Mouse (Mus musculus): ENCODE data around the gene D630039A03Rik. TPM values are rescaled to one million over a fixed set of nuclear protein-coding genes. Genes with fewer than 3 reads are reported as not detected.

Gene D630039A03Rik
- polyA plus RNA-seq, 1 experiment from 2014 or later: 1.7 TPM

DNA sequence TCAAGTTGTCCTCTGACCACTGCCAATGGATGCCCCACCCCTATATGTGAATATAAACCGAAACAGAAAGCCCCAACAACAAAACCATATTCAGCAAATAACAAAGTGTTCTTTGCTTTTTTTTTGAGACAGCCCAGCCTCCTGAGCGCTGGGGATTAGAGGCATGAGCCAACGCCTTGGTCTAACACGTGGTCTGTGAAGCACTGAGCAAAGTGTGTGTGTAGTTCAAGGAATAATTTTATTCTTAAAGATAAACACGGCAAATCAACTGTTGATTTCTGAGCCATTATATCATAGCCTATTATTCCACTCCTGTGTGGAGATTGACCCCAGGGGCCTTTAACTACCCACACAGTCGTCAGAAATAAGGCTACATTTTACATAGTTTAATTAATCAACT lies 38.5 kb upstream of the D630039A03Rik start:
- H3K27me3 ChIP-seq (ENCODE audit: insufficient read depth, low read length): 0 out of 2 replicates have a peak, but pooled peaks cover 5% of the 10 kb centered on the region
- peak overlapping the region; percentile 87 for H3K4me3 ChIP-seq (ENCODE audit: low read length)
- peaks cover 3% of the 10 kb centered on the region; the same call in 1 of the 2 replicates for H3K9me3 ChIP-seq (ENCODE audit: low read length)
- H3K4me2 ChIP-seq (replicated peaks; ENCODE audit: low read depth, low read length): peak overlapping the region; percentile 71
- H3K27ac ChIP-seq (ENCODE audit: low read length): no peak overlapping the region
- ATAC-seq (ENCODE audit: low FRiP score, low TSS enrichment): no peak
- peaks cover 28% of the 10 kb centered on the region for H3K36me3 ChIP-seq (ENCODE audit: insufficient read depth, low read length)
- 73% methylated on average over 6 of the region's 6 CpGs for WGBS
- no peak overlapping the region; the same call in 1 of the 2 replicates for H3K9ac ChIP-seq (replicated peaks; ENCODE audit: low read length)
- H3K4me1 ChIP-seq (ENCODE audit: insufficient read depth, low read length): peaks cover 33% of the 10 kb centered on the region

DNA sequence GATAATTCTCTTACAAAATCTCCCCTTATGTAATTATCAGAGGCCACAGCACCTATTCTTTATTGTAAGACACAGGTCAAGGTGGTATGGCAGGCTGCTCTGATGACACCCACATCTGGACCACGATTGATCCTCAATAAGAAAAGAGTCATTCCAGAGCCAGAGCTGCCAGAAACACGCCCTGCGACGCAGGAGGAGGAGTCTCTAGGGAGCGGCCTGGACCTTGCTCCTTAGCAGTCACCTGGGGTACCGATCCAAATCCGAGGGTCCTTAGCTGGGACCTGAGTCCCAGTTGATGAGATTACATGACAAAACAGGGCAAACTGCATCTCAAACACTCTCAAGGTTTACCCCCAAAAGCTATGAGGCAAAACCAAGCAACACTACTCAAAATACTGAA lies 37.7 kb upstream of the D630039A03Rik start:
- no peak for ATAC-seq (ENCODE audit: low FRiP score, low TSS enrichment)
- Histone ChIP-seq H3K36me3 (ENCODE audit: insufficient read depth, low read length) (peaks cover 36% of the 10 kb centered on the region), H3K27me3 (ENCODE audit: insufficient read depth, low read length) (0 out of 2 replicates have a peak, but pooled peaks cover 2% of the 10 kb centered on the region), H3K27ac (ENCODE audit: low read length) (no peak overlapping the region), H3K4me2 (replicated peaks; ENCODE audit: low read depth, low read length) (peak overlapping the region; percentile 71; the same call in 1 of the 2 replicates), H3K9ac (replicated peaks; ENCODE audit: low read length) (no peak overlapping the region), H3K4me1 (ENCODE audit: insufficient read depth, low read length) (peaks cover 33% of the 10 kb centered on the region), H3K9me3 (ENCODE audit: low read length) (peaks cover 3% of the 10 kb centered on the region; the same call in 1 of the 2 replicates), H3K4me3 (ENCODE audit: low read length) (no peak overlapping the region)
- 76% methylated on average over 7 of the region's 7 CpGs for WGBS

DNA sequence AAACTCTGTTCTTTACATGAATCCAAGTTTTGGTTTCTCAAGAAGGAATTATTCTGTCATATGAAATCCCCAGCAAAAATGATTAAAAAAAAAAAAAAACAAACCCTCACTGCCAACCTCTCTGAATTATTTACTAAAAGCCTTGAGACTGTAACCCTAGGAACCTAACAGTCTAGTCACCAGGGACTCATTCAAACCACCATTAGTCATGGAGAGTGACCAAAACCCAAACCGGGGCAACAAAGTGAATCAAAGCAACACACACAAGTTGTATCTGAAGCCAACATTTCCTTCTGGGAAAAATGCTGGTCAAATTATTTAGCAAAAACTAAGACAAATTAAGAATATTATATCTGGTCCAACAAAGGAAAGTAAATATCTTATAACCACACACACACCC lies 36.8 kb upstream of the D630039A03Rik start:
- no peaks in the 10 kb centered on the region for H3K27me3 ChIP-seq (ENCODE audit: insufficient read depth, low read length)
- WGBS: 65% methylated on average over 1 of the region's 1 CpGs
- H3K9ac ChIP-seq (replicated peaks; ENCODE audit: low read length): no peak overlapping the region
- ATAC-seq (ENCODE audit: low FRiP score, low TSS enrichment): no peak
- peaks cover 3% of the 10 kb centered on the region; the same call in 1 of the 2 replicates for H3K9me3 ChIP-seq (ENCODE audit: low read length)
- H3K4me2 ChIP-seq (replicated peaks; ENCODE audit: low read depth, low read length): no peak overlapping the region
- H3K4me1 ChIP-seq (ENCODE audit: insufficient read depth, low read length): peaks cover 32% of the 10 kb centered on the region
- no peak overlapping the region for H3K4me3 ChIP-seq (ENCODE audit: low read length)
- peaks cover 43% of the 10 kb centered on the region for H3K36me3 ChIP-seq (ENCODE audit: insufficient read depth, low read length)
- no peak overlapping the region for H3K27ac ChIP-seq (ENCODE audit: low read length)

DNA sequence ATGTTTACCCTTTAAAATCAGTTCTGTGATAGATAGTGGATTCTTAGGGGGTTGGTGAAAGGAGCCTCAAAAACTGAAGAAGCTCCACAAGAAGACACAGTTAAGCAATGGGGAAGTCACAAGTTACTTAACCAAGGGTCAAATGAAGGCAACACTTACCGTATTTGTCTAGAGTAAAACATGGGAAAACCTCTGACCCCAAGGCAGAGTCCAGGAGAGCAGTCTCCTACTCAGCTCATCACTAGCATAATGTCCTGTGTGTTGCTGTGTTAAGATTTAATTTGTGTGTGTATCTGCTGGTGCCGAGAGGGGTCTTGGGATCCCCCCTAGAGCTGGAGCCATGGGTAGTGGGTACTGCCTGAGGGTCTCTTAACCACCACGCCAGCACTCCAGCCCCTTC lies 36.3 kb upstream of the D630039A03Rik start:
- Histone ChIP-seq H3K4me1 (ENCODE audit: insufficient read depth, low read length) (peaks cover 32% of the 10 kb centered on the region), H3K9ac (replicated peaks; ENCODE audit: low read length) (no peak overlapping the region), H3K4me2 (replicated peaks; ENCODE audit: low read depth, low read length) (no peak overlapping the region), H3K9me3 (ENCODE audit: low read length) (peaks cover 3% of the 10 kb centered on the region; the same call in 1 of the 2 replicates), H3K27ac (ENCODE audit: low read length) (no peak overlapping the region), H3K4me3 (ENCODE audit: low read length) (no peak overlapping the region), H3K36me3 (ENCODE audit: insufficient read depth, low read length) (peaks cover 48% of the 10 kb centered on the region), H3K27me3 (ENCODE audit: insufficient read depth, low read length) (no peaks in the 10 kb centered on the region)
- 89% methylated on average over 3 of the region's 3 CpGs for WGBS
- no peak for ATAC-seq (ENCODE audit: low FRiP score, low TSS enrichment)

DNA sequence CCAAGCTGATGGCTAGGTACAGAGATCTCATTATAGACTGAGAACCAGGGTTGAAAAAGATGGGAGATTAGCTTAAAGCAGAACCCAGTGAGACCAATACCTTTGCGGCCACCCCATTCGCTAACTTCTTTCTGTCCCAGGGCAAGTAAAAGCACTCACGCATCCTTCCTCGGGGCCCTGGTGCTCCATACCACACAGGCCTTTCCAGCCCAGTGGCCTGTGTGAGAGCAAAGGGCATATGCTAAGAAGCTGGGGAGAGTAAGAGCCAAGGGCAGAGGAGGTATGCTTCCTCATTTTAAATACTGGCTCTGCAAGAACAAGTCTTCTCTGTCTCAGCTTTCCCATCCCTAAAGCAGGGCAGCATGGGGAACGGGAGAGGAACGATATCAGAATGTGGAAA lies 33.8 kb upstream of the D630039A03Rik start:
- ATAC-seq (ENCODE audit: low FRiP score, low TSS enrichment): peak; percentile 62; the same call in 1 of the 2 replicates
- peaks cover 60% of the 10 kb centered on the region for H3K36me3 ChIP-seq (ENCODE audit: insufficient read depth, low read length)
- peaks cover 22% of the 10 kb centered on the region for H3K4me1 ChIP-seq (ENCODE audit: insufficient read depth, low read length)
- no peaks in the 10 kb centered on the region for H3K27me3 ChIP-seq (ENCODE audit: insufficient read depth, low read length)
- H3K9ac ChIP-seq (replicated peaks; ENCODE audit: low read length): no peak overlapping the region
- no peak overlapping the region for H3K4me3 ChIP-seq (ENCODE audit: low read length)
- 79% methylated on average over 6 of the region's 6 CpGs for WGBS
- H3K27ac ChIP-seq (ENCODE audit: low read length): no peak overlapping the region
- H3K4me2 ChIP-seq (replicated peaks; ENCODE audit: low read depth, low read length): no peak overlapping the region
- H3K9me3 ChIP-seq (ENCODE audit: low read length): peaks cover 3% of the 10 kb centered on the region; the same call in 1 of the 2 replicates

DNA sequence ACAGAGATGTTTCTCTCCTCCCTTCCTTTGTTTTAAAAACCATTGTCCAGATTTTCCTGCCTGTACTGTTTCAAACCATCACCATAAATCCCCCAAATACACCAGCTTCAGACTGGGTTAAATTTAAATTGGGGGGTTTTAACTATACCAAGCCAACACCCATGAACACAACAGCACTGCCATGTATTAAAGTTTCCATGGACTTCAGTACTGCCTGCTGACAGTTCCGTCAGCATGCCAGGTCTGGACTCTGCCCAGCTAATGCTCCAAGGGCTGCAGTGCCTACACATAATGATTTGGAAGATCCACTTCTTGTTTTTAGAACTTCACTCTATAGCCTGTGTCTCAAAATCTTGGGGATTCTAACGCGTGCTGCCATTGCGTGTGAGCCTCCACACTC lies 31.4 kb upstream of the D630039A03Rik start:
- Histone ChIP-seq H3K9ac (replicated peaks; ENCODE audit: low read length) (no peak overlapping the region), H3K4me3 (ENCODE audit: low read length) (no peak overlapping the region), H3K27me3 (ENCODE audit: insufficient read depth, low read length) (no peaks in the 10 kb centered on the region), H3K4me1 (ENCODE audit: insufficient read depth, low read length) (peaks cover 8% of the 10 kb centered on the region; the same call in 1 of the 2 replicates), H3K27ac (ENCODE audit: low read length) (peak overlapping the region; percentile 36; the same call in 1 of the 2 replicates), H3K36me3 (ENCODE audit: insufficient read depth, low read length) (peaks cover 74% of the 10 kb centered on the region), H3K4me2 (replicated peaks; ENCODE audit: low read depth, low read length) (no peak overlapping the region), H3K9me3 (ENCODE audit: low read length) (peaks cover 3% of the 10 kb centered on the region; the same call in 1 of the 2 replicates)
- ATAC-seq (ENCODE audit: low FRiP score, low TSS enrichment): 0 out of 2 replicates have a peak, but pooled peaks have one; percentile 32
- 97% methylated on average over 4 of the region's 4 CpGs for WGBS

DNA sequence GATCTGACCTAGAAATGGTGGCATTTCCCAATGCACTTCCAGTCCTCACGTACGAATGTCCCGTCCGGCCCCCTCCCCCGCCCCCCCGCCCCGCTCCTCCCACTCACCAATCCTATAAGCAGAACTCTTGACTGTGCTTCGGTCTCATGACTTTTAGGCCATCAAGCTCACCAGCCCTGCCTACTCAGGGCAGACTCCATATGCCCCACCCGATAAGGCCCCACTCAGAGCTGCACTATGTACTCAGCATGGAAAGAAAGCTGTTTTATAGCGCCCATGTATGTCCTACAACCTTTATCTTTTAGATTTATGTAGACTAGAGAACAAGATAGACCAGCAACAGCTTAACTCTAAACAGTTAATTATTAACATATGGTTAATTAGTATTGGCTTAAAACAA lies 30.9 kb upstream of the D630039A03Rik start:
- ATAC-seq (ENCODE audit: low FRiP score, low TSS enrichment): 0 out of 2 replicates have a peak, but pooled peaks have one; percentile 43
- Histone ChIP-seq H3K4me1 (ENCODE audit: insufficient read depth, low read length) (peaks cover 8% of the 10 kb centered on the region; the same call in 1 of the 2 replicates), H3K27ac (ENCODE audit: low read length) (no peak overlapping the region), H3K27me3 (ENCODE audit: insufficient read depth, low read length) (no peaks in the 10 kb centered on the region), H3K4me2 (replicated peaks; ENCODE audit: low read depth, low read length) (no peak overlapping the region), H3K36me3 (ENCODE audit: insufficient read depth, low read length) (peaks cover 70% of the 10 kb centered on the region), H3K9ac (replicated peaks; ENCODE audit: low read length) (no peak overlapping the region), H3K9me3 (ENCODE audit: low read length) (peaks cover 3% of the 10 kb centered on the region; the same call in 1 of the 2 replicates), H3K4me3 (ENCODE audit: low read length) (no peak overlapping the region)
- WGBS: 59% methylated on average over 10 of the region's 10 CpGs

DNA sequence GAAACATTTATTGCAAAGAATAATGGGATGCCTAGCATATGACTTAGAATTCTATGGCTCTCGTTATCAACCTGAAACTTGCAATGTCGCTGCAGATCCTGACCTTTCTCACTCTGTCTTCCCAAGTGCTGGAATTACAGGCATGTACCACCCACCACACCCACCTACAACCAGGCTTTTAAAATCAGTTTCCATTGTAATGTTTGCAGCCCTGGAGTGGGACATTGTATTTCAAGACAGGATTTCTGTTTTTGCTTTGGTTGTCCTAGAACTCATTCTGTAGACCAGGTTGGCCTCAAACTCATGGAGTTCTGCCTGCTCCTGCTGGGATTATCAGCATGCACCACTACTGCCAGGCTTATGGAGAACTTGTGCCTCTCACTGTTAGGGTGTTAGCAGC lies 26.8 kb upstream of the D630039A03Rik start:
- ATAC-seq (ENCODE audit: low FRiP score, low TSS enrichment): no peak
- no peak overlapping the region for H3K9ac ChIP-seq (replicated peaks; ENCODE audit: low read length)
- no peak overlapping the region for H3K4me2 ChIP-seq (replicated peaks; ENCODE audit: low read depth, low read length)
- WGBS: 90% methylated on average over 2 of the region's 2 CpGs
- no peaks in the 10 kb centered on the region for H3K27me3 ChIP-seq (ENCODE audit: insufficient read depth, low read length)
- no peak overlapping the region for H3K27ac ChIP-seq (ENCODE audit: low read length)
- H3K36me3 ChIP-seq (ENCODE audit: insufficient read depth, low read length): peaks cover 31% of the 10 kb centered on the region
- no peaks in the 10 kb centered on the region for H3K9me3 ChIP-seq (ENCODE audit: low read length)
- H3K4me3 ChIP-seq (ENCODE audit: low read length): no peak overlapping the region
- peaks cover 6% of the 10 kb centered on the region; the same call in 1 of the 2 replicates for H3K4me1 ChIP-seq (ENCODE audit: insufficient read depth, low read length)

DNA sequence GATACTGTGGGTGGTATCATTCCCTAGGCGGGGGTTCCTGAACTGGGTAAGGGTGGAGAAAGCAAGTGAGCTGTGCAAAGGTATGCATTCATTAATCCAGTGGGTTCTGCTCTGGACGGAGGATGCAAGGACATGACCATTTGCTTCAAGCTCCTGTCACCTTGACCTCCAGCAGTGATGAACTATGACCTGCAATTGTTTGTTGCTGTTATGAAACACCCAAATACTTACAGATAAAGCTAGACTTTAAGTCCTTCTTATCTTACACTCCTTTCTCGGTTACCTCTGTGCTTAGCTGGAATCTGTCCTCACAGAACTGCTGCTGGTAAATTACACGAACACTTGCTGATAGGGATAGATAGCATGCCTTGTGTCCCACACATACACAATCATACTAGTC lies 24.5 kb upstream of the D630039A03Rik start:
- WGBS: 88% methylated on average over 4 of the region's 4 CpGs
- Histone ChIP-seq H3K36me3 (ENCODE audit: insufficient read depth, low read length) (peaks cover 21% of the 10 kb centered on the region), H3K9me3 (ENCODE audit: low read length) (no peaks in the 10 kb centered on the region), H3K4me2 (replicated peaks; ENCODE audit: low read depth, low read length) (no peak overlapping the region), H3K27ac (ENCODE audit: low read length) (no peak overlapping the region), H3K27me3 (ENCODE audit: insufficient read depth, low read length) (no peaks in the 10 kb centered on the region), H3K4me3 (ENCODE audit: low read length) (no peak overlapping the region), H3K4me1 (ENCODE audit: insufficient read depth, low read length) (no peaks in the 10 kb centered on the region), H3K9ac (replicated peaks; ENCODE audit: low read length) (no peak overlapping the region)
- no peak for ATAC-seq (ENCODE audit: low FRiP score, low TSS enrichment)

DNA sequence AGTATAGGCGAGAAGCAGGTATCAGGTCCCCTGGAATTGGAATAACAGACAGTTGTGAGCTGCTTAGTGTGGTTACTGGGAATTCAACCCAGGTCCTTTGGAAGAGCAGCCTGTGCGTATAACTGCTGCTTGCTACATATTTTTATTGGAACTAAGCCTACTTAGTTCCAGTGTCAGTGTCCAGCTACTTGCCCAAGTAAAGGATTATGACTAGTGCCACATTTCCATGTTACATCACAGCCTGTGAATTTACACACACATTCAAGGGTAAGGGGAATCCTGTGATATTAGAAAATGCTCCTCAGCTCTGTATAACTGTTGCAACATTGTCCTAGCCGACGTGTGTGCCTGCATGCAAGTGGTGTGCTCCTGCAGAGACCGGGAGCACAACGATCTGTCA lies 21.2 kb upstream of the D630039A03Rik start:
- Histone ChIP-seq H3K27ac (ENCODE audit: low read length) (no peak overlapping the region), H3K4me2 (replicated peaks; ENCODE audit: low read depth, low read length) (no peak overlapping the region), H3K9me3 (ENCODE audit: low read length) (0 out of 2 replicates have a peak, but pooled peaks cover 4% of the 10 kb centered on the region), H3K9ac (replicated peaks; ENCODE audit: low read length) (no peak overlapping the region), H3K36me3 (ENCODE audit: insufficient read depth, low read length) (no peaks in the 10 kb centered on the region), H3K27me3 (ENCODE audit: insufficient read depth, low read length) (no peaks in the 10 kb centered on the region), H3K4me1 (ENCODE audit: insufficient read depth, low read length) (no peaks in the 10 kb centered on the region), H3K4me3 (ENCODE audit: low read length) (no peak overlapping the region)
- 76% methylated on average over 6 of the region's 6 CpGs for WGBS
- no peak for ATAC-seq (ENCODE audit: low FRiP score, low TSS enrichment)

All from kidney, embryonic 16.5 days (tissue).